Mouse (Mus musculus) forebrain, embryonic 16.5 days (tissue): ENCODE measurements around the gene Pusl1. TPM values are rescaled to one million over a fixed set of nuclear protein-coding genes. Genes with fewer than 3 reads are reported as not detected.

ENCODE experiments used
- ATAC-seq: fragments of 200-750 bp; cut with Nextera tagmentation; 2 replicates; pipeline ENCODE4 v1.8.0; 2017; ENCODE audit warnings: mild to moderate bottlenecking, moderate library complexity
- H3K27ac ChIP-seq: fragments of 300-500 bp; sonication (generic); 2 replicates; pipeline ENCODE4 v1.5.1; 2014; ENCODE audit warnings: low read length, control low read depth
- H3K27me3 ChIP-seq: fragments of 300-500 bp; sonication (generic); replicated peaks from 2 replicates; pipeline ENCODE4 v1.6.1; 2014; ENCODE audit warnings: low read length; ENCODE audit not compliant: control insufficient read depth, insufficient read depth
- H3K36me3 ChIP-seq: fragments of 300-500 bp; sonication (generic); 2 replicates; pipeline ENCODE4 v1.6.1; 2014; ENCODE audit not compliant: control insufficient read depth, insufficient read depth
- H3K4me1 ChIP-seq: fragments of 300-500 bp; sonication (generic); replicated peaks from 2 replicates; pipeline ENCODE4 v1.6.1; 2014; ENCODE audit warnings: low read length; ENCODE audit not compliant: control insufficient read depth, insufficient read depth
- H3K4me2 ChIP-seq: fragments of 300-500 bp; sonication (generic); 2 replicates; pipeline ENCODE4 v1.6.1; 2014; ENCODE audit warnings: mild to moderate bottlenecking, low read length, control low read depth
- H3K4me3 ChIP-seq: fragments of 300-500 bp; sonication (generic); replicated peaks from 2 replicates; pipeline ENCODE4 v1.5.1; 2014; ENCODE audit warnings: mild to moderate bottlenecking, low read length, control low read depth
- H3K9ac ChIP-seq: fragments of 300-500 bp; sonication (generic); replicated peaks from 2 replicates; pipeline ENCODE4 v1.6.1; 2014; ENCODE audit warnings: low read depth, low read length, control low read depth
- H3K9me3 ChIP-seq: fragments of 300-500 bp; sonication (generic); 2 replicates; pipeline ENCODE4 v1.6.1; 2016; ENCODE audit warnings: low read length; ENCODE audit not compliant: control insufficient read depth
- WGBS: fragments of 180-500 bp; shearing (Covaris S2); extraction: QIAGEN DNeasy Blood & Tissue Kit; methylation state at CpG from one replicate; pipeline ENCODE4 v1.1.7; 2014; 5-methylcytosine and 5-hydroxymethylcytosine counted together
- polyA plus RNA-seq: library from polyadenylated mRNA; unstranded; fragments of >200 nt; fragmentation: Nextera tagmentation; extraction: Ambion mirVana; gene quantifications from 2 replicates; pipeline ENCODE4 v1.2.1, GENCODE M21; 2015

Gene Pusl1
- polyA plus RNA-seq, 1 experiment from 2014 or later: 70.3 TPM

DNA sequence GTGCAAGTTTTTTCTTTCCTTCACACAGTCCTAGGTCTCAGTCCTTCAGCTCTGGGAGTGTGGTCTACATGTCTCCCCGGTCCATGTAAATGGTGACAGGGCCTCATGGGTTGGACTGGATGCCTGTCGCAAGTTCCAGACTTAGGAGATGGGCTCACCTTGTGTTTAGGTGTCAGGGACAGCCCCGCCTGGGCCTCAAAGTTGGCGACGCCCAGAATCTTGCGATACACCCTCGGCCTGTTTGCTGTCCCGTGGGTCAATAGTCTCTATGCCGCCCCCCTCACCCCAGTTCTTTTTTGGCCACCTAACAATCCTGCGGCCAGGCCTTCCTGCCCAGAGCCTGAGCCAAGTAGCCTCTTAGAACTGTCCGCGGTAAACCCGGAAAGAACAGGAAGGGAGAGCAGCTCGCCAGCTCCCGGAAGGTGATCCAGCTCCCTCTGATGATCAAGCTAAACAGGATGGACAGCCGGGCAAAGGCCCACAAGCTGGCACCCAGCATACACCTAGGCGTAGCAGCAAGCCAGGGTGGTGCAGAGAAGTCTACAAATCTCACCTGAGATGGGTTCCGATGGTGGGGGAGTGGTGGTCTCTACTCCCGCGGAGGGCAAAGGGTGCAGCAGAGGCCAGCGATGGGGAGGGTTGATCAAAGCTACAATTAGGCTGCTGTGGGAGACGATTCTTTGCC is 22.8 kb downstream of the Pusl1 start:
- Histone ChIP-seq H3K27me3 (no peaks in the 10 kb centered on the region), H3K9ac (peak overlapping the region; percentile 63), H3K9me3 (no peaks in the 10 kb centered on the region), H3K27ac (no peak overlapping the region), H3K4me1 (peaks cover 16% of the 10 kb centered on the region), H3K36me3 (peaks cover 15% of the 10 kb centered on the region), H3K4me2 (peak overlapping the region; percentile 98), H3K4me3 (peak overlapping the region; percentile 73)
- peak; percentile 53 for ATAC-seq
- WGBS: 12% methylated on average over 22 of the region's 22 CpGs

DNA sequence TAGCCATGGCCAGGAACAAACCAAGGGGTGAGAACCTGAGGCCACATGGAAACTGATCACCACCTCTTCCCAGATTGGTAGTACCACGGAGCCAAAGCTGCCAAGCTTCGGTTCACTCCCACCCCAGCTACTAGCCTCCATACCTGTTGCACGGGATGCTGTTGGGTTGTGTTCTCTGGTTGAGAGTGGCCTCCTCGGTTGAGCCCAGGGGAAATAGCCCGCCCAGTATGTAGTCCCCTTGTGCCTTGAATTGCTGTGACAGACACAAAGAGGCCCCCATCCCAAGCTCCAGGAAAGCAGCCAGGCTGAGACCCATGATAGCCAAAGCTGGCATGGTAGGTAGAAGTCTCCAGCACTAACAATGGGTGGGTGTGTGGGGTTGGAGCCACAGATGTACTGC is 28.6 kb downstream of the Pusl1 start, which contains the start of gene Tas1r3:
Gene Tas1r3 (minus strand): TSS at position 362 of the 400 bp plus-strand sequence.
- whole genome bisulfite sequencing: 78% methylated on average over 5 of the region's 5 CpGs
- H3K27me3 ChIP-seq: no peaks in the 10 kb centered on the region
- no peak within 1 kb of the TSS for H3K4me3 ChIP-seq
- no peak within 1 kb of the TSS for H3K9ac ChIP-seq
- no peak for ATAC-seq
- H3K36me3 ChIP-seq: peaks cover 19% of the 10 kb centered on the region
- H3K4me2 ChIP-seq: no peak within 1 kb of the TSS
- no peaks in the 10 kb centered on the region for H3K9me3 ChIP-seq
- H3K27ac ChIP-seq: no peak within 1 kb of the TSS
- no peaks in the 10 kb centered on the region; the same call in 1 of the 2 replicates for H3K4me1 ChIP-seq

DNA sequence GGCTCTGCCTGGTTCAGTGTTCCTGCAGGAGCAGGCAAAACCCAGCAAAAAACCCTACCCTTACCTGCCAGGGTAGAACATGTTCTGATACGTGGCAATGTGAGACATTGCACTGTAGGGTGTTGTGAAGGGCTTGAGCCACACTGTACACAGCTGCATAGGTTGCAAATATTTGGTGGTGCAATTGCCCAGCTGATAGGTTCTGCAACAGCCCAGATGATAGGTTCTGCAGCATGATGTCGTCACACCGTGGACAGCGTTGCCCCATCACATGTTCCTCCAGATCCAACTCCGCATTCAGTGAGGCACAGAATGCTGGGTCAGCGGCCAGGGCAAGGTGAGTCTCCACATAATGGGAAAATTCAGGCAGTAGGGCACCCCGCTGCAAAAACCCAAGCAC is 29.8 kb downstream of the Pusl1 start:
- H3K36me3 ChIP-seq: peaks cover 20% of the 10 kb centered on the region
- no peaks in the 10 kb centered on the region for H3K4me1 ChIP-seq
- H3K9ac ChIP-seq: no peak overlapping the region
- no peaks in the 10 kb centered on the region for H3K27me3 ChIP-seq
- no peak overlapping the region for H3K27ac ChIP-seq
- H3K9me3 ChIP-seq: no peaks in the 10 kb centered on the region
- 89% methylated on average over 7 of the region's 7 CpGs for WGBS
- no peak overlapping the region for H3K4me3 ChIP-seq
- ATAC-seq: no peak
- no peak overlapping the region for H3K4me2 ChIP-seq

DNA sequence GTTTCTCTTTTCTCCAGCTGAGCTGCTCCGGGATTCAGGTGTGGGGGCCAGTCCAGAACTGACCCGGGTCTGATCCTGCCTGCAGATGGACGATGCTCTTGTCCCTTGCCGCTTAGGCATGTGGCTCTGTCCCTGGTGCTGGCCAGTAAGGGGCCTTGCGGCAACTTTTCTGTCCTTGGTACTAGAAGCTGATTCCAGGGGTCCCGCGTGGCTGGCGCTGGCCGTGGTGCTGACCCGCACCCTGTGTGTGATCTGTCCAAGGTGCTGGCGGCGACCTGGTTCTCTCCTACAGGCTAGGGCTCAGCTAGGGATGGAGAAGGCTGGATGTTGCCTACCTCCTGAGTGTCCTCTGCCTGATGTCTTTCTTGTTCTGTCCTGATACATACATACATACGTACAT is 32.3 kb downstream of the Pusl1 start:
- no peak for ATAC-seq
- no peak overlapping the region for H3K4me2 ChIP-seq
- H3K4me3 ChIP-seq: no peak overlapping the region
- no peaks in the 10 kb centered on the region for H3K27me3 ChIP-seq
- 34% methylated on average over 13 of the region's 13 CpGs for WGBS
- no peaks in the 10 kb centered on the region for H3K4me1 ChIP-seq
- H3K36me3 ChIP-seq: peaks cover 21% of the 10 kb centered on the region
- no peak overlapping the region for H3K27ac ChIP-seq
- no peak overlapping the region for H3K9ac ChIP-seq
- H3K9me3 ChIP-seq: no peaks in the 10 kb centered on the region

DNA sequence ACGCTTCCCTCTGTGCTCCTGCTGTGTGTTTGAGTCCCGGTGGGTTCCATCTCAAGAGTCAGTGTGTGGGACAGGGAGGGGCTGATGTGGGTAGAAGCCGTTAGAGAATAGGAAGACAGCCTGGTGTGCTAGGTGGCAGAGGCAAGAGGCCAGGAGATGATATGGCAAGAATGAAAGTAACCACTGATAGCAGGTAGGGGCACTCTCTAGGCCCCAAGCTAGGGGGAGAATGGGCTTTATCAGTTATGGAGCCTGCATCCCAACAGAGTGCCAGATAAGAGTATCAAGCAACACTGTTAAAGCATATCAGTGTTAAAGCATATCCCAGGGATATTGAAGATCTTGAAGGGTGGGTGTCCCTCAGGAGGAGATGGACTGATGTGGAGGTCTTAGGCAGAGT is 34.7 kb downstream of the Pusl1 start:
- Histone ChIP-seq H3K4me1 (0 out of 2 replicates have a peak, but pooled peaks cover 4% of the 10 kb centered on the region), H3K27ac (no peak overlapping the region), H3K9me3 (no peaks in the 10 kb centered on the region), H3K4me3 (no peak overlapping the region), H3K4me2 (no peak overlapping the region), H3K9ac (no peak overlapping the region), H3K36me3 (peaks cover 21% of the 10 kb centered on the region), H3K27me3 (no peaks in the 10 kb centered on the region)
- WGBS: 83% methylated on average over 3 of the region's 3 CpGs
- no peak for ATAC-seq

DNA sequence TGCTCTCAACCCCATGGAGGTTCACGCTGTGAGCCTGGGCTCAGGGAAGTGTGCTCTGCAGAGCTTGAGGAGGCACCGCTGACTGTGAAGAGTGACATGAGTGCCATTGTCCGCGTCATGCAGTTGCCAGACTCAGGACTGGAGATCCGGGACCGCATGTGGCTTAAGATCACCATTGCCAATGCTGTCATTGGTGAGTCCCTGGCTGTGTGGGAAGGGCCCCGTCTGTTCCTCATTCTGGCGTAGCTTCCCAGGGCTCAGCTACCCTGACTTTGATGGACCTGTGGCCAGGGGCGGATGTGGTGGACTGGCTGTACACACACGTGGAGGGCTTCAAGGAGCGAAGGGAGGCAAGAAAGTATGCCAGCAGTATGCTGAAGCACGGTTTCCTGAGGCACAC is 35.5 kb downstream of the Pusl1 start:
- peaks cover 9% of the 10 kb centered on the region; the same call in 1 of the 2 replicates for H3K4me1 ChIP-seq
- H3K9ac ChIP-seq: no peak overlapping the region
- H3K4me2 ChIP-seq: no peak overlapping the region
- no peak overlapping the region for H3K4me3 ChIP-seq
- no peak for ATAC-seq
- no peak overlapping the region for H3K27ac ChIP-seq
- H3K27me3 ChIP-seq: no peaks in the 10 kb centered on the region
- H3K36me3 ChIP-seq: peaks cover 21% of the 10 kb centered on the region
- no peaks in the 10 kb centered on the region for H3K9me3 ChIP-seq
- 93% methylated on average over 12 of the region's 12 CpGs for WGBS

DNA sequence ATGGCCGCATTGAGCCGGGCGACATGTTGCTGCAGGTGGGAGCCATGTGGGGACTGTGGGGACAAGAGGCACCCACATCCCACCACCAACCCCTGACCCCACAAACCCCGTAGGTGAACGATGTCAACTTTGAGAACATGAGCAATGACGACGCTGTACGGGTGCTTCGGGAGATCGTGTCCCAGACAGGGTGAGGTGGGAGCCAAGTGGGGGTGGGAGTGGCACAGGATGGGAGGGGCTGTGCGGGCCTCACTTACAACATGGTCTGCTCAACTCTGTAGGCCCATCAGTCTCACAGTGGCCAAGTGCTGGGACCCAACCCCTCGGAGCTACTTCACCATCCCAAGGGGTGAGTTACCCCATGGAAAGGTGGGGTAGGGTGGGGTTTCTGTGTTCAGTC is 36.6 kb downstream of the Pusl1 start:
- Histone ChIP-seq H3K4me3 (no peak overlapping the region), H3K9me3 (no peaks in the 10 kb centered on the region), H3K4me2 (no peak overlapping the region), H3K27me3 (no peaks in the 10 kb centered on the region), H3K9ac (no peak overlapping the region), H3K4me1 (peaks cover 13% of the 10 kb centered on the region), H3K27ac (no peak overlapping the region), H3K36me3 (peaks cover 18% of the 10 kb centered on the region)
- ATAC-seq: no peak
- WGBS: 95% methylated on average over 12 of the region's 12 CpGs

DNA sequence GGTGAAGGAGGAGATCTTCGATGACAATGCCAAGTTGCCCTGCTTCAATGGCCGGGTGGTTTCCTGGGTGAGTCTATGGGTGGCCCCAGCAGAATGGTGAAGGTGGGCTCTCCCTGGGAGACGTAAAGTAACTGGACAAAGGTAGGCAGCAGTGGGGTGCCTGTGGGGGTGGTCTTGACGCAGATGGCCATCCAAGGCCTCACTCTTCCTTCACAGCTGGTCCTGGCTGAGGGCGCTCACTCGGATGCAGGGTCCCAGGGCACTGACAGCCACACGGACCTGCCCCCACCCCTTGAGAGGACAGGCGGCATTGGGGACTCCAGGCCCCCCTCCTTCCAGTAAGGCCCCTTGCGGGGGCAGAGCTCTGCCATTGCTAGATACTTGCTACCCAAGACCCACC is 38.2 kb downstream of the Pusl1 start:
- H3K4me2 ChIP-seq: no peak overlapping the region
- H3K9me3 ChIP-seq: no peaks in the 10 kb centered on the region
- no peak overlapping the region for H3K9ac ChIP-seq
- WGBS: 93% methylated on average over 9 of the region's 9 CpGs
- no peak for ATAC-seq
- no peak overlapping the region for H3K27ac ChIP-seq
- H3K27me3 ChIP-seq: no peaks in the 10 kb centered on the region
- no peak overlapping the region for H3K4me3 ChIP-seq
- H3K4me1 ChIP-seq: peaks cover 28% of the 10 kb centered on the region
- peaks cover 11% of the 10 kb centered on the region for H3K36me3 ChIP-seq

DNA sequence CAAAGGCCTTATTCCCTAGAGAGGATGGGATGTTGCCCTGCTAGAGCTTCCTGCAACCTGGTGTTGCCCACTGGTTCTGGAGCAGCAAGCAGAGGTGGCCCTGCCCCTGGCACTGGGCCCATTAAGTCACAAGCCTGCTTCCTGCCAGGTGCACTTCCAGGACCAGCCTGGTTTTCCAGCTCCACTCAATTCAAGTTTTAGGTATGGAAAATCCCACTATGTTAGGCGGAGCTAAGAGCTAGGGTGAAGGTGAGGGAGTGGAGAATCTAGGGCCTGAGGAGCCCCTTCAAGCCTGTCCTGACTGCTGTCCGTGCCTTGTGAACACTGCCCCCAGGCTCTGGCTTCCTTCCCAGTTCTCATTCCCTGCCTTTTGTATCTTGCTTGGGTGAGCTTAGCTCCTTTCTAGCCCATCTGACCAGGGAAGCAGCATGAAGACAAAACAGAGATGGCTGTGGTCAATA is 39.6 kb downstream of the Pusl1 start:
- Histone ChIP-seq H3K9ac (no peak overlapping the region), H3K4me2 (no peak overlapping the region), H3K9me3 (no peaks in the 10 kb centered on the region), H3K27me3 (no peaks in the 10 kb centered on the region), H3K36me3 (peaks cover 8% of the 10 kb centered on the region), H3K4me3 (no peak overlapping the region), H3K27ac (no peak overlapping the region), H3K4me1 (peaks cover 34% of the 10 kb centered on the region)
- no peak for ATAC-seq
- 64% methylated on average over 2 of the region's 2 CpGs for WGBS
